Mouse (Mus musculus): Measurements from ENCODE around the gene Elp6.
"Not testable (repeated sequence)": the region's sequence is repeated elsewhere in the genome, so short reads cannot be mapped to it uniquely, and the experiment has no call there.

Gene Elp6

GRCm38 (mm10) chr9:110315904-110316303 is 10.9 kb downstream of the Elp6 start:
- DNase-seq (ENCODE audit: low read depth, low spot score), result no peak

GRCm38 (mm10) chr9:110316503-110316902 is 11.5 kb downstream of the Elp6 start:
- DNase-seq (ENCODE audit: low read depth, low spot score), result no peak

- no peak for DNase-seq (ENCODE audit: low read depth, low spot score)
Observed at GRCm38 (mm10) chr9:110320769-110321168, 15.8 kb downstream of the Elp6 start.

- peak; percentile 90 for DNase-seq (ENCODE audit: low read depth, low spot score)
Observed at GRCm38 (mm10) chr9:110322972-110323371, 18.0 kb downstream of the Elp6 start.

- no peak for DNase-seq (ENCODE audit: low read depth, low spot score)
Observed at GRCm38 (mm10) chr9:110324181-110324580, 19.2 kb downstream of the Elp6 start.

GRCm38 (mm10) chr9:110328178-110328577 is 23.2 kb downstream of the Elp6 start:
- no peak for DNase-seq (ENCODE audit: low read depth, low spot score)

- no peak for DNase-seq (ENCODE audit: low read depth, low spot score)
Observed at GRCm38 (mm10) chr9:110328946-110329630, 24.1 kb downstream of the Elp6 start.

GRCm38 (mm10) chr9:110329655-110330054 is 24.7 kb downstream of the Elp6 start:
- no peak for DNase-seq (ENCODE audit: low read depth, low spot score)

GRCm38 (mm10) chr9:110330341-110330740 is 25.4 kb downstream of the Elp6 start:
- DNase-seq (ENCODE audit: low read depth, low spot score), result no peak

- DNase-seq (ENCODE audit: low read depth, low spot score), result not testable (repeated sequence)
Observed at GRCm38 (mm10) chr9:110330913-110331312, 25.9 kb downstream of the Elp6 start.

GRCm38 (mm10) chr9:110333135-110333895 is 28.3 kb downstream of the Elp6 start, which contains the start of gene Scap:
TSS of gene Scap (plus strand) at chr9:110333288.
- DNase-seq (ENCODE audit: low read depth, low spot score), result peak; percentile 96

GRCm38 (mm10) chr9:110333896-110334259 is 28.9 kb downstream of the Elp6 start:
- no peak for DNase-seq (ENCODE audit: low read depth, low spot score)

- no peak for DNase-seq (ENCODE audit: low read depth, low spot score)
Observed at GRCm38 (mm10) chr9:110334849-110335248, 29.9 kb downstream of the Elp6 start.

- DNase-seq (ENCODE audit: low read depth, low spot score), result no peak
Observed at GRCm38 (mm10) chr9:110340037-110340750, 35.2 kb downstream of the Elp6 start.

- DNase-seq (ENCODE audit: low read depth, low spot score), result no peak
Observed at GRCm38 (mm10) chr9:110342008-110342407, 37.0 kb downstream of the Elp6 start.

GRCm38 (mm10) chr9:110343805-110344204 is 38.8 kb downstream of the Elp6 start:
- DNase-seq (ENCODE audit: low read depth, low spot score), result no peak

- DNase-seq (ENCODE audit: low read depth, low spot score), result no peak
Observed at GRCm38 (mm10) chr9:110345057-110345739, 40.2 kb downstream of the Elp6 start.

GRCm38 (mm10) chr9:110348899-110349298 is 43.9 kb downstream of the Elp6 start:
- peak; percentile 47 for DNase-seq (ENCODE audit: low read depth, low spot score)

- DNase-seq (ENCODE audit: low read depth, low spot score), result no peak
Observed at GRCm38 (mm10) chr9:110350188-110350587, 45.2 kb downstream of the Elp6 start.

- DNase-seq (ENCODE audit: low read depth, low spot score), result no peak
Observed at GRCm38 (mm10) chr9:110350612-110351011, 45.6 kb downstream of the Elp6 start.

- DNase-seq (ENCODE audit: low read depth, low spot score), result no peak
Observed at GRCm38 (mm10) chr9:110351350-110351749, 46.4 kb downstream of the Elp6 start.

Measured in R1 (cell line).